Mouse (Mus musculus): ENCODE results near the gene Siah3. TPM values are rescaled to one million over a fixed set of nuclear protein-coding genes. Genes with fewer than 3 reads are reported as not detected.
A peak's percentile ranks its signal among the peaks of the same experiment; 100 is the strongest.

Siah3 gene
- polyA plus RNA-seq (2016; fragmentation: Nextera tagmentation; extraction: Ambion mirVana) = 0.11 and 0.17 TPM in 2 replicates

DNA sequence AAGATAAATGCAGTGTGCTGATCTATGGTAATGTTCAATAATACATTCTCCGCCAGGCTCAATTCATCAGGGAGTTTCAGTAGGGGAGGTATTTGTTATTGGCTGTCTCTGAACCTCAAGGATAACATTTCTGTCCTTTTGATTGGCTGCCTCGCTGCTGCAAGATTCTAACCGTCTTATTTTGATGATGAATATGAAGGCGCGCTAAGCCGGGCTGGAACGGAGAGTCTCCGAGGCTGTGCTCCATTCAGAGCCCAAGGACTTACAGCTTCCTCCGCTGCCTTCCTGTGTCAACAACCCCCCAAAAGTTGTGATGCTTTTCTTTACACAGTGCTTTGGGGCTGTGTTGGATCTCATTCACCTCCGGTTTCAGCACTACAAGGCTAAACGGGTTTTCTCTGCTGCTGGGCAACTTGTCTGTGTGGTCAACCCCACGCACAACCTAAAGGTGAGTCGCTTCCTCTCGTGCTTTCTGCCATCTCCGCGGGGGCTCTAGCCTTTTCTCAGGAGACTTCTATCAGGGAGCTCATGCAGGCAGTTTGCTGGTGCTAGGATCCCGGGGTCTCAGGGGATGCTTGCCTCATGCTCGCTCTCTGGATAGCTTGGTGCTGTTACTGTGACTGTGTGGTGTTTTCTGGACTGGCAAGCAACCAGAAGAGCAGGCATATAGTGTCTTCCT, at the start of gene Siah3:
TSS of gene Siah3 (plus strand) at position 240 of the 679 bp plus-strand sequence.
- Histone ChIP-seq H3K27ac (no peak within 1 kb of the TSS), H3K27me3 (replicated peaks) (peaks cover 53% of the 10 kb centered on the region), H3K36me3 (no peaks in the 10 kb centered on the region), H3K4me3 (peak within 1 kb of the TSS; percentile 26), H3K9me3 (replicated peaks) (no peaks in the 10 kb centered on the region), H3K4me1 (peaks cover 6% of the 10 kb centered on the region), H3K9ac (no peak within 1 kb of the TSS), H3K4me2 (peak within 1 kb of the TSS; percentile 46)
- no peak for ATAC-seq
- WGBS (ENCODE audit: insufficient replicate concordance) = 26% methylated on average over 18 of the region's 18 CpGs

DNA sequence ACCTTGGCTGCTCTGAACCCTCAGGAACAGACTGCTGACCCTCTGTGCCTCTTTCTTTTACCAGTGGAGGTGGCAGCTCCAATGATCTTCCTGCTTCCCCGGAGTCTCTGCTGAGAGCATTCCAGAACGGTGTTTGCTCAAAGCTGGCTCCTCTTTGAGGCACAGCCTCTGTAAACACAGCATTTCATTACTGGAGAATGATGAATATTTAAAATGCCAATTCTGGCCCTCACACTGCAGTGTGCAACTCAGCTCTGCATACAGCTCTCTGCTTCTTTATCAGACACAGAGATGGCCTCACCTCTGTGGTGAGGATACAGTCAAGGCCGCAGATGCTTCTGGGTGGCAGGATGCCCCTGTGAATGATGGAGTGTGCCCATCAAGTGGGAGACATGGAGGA, 46.0 kb upstream of the Siah3 start:
- Histone ChIP-seq H3K36me3 (no peaks in the 10 kb centered on the region), H3K27me3 (replicated peaks) (no peaks in the 10 kb centered on the region), H3K4me2 (no peak overlapping the region), H3K4me1 (no peaks in the 10 kb centered on the region), H3K9me3 (replicated peaks) (no peaks in the 10 kb centered on the region), H3K27ac (no peak overlapping the region), H3K9ac (no peak overlapping the region), H3K4me3 (no peak overlapping the region)
- 73% methylated on average over 3 of the region's 3 CpGs for WGBS (ENCODE audit: insufficient replicate concordance)
- no peak for ATAC-seq

DNA sequence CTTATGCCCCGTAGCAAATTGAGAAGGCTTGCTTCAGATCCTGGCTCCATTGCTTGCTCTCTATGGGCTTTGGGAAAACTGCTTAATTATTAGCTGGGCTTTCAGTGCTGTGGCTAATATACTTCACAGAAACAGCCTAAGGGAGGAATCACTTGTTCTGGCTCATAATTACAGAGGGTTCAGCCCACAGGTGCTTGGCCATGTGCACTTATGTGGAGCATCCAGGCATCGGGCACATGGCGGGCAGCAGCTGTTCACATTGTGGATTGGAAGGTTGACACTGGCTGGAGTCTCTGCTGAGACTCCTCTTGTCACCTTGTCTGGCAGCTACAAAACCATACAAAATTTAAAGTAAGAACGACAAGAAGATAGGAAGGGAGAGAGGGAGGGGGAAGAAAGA, 45.4 kb upstream of the Siah3 start:
- no peak for ATAC-seq
- H3K9me3 ChIP-seq (replicated peaks) = no peaks in the 10 kb centered on the region
- WGBS (ENCODE audit: insufficient replicate concordance) = 70% methylated on average over 4 of the region's 4 CpGs

DNA sequence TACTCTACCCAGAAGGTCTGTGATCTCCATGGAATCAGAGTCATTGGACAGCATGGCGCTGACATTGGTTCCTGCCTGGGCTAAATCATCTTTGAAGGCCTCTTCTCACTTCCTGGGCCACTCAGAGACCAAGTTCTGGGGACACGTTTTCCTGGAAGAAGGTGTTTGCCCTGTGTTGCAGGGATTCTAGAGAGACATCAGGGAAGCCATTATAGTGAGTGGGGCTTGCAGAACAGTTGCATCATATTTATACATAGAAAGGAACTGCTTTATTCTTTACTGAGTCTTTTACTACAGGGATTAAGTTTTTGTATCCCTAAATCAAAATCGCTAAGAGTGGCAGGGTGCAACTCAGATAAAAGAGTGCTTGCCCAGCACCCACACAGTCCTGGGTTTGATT, 37.1 kb upstream of the Siah3 start:
- H3K9me3 ChIP-seq (replicated peaks) = no peaks in the 10 kb centered on the region
- no peak overlapping the region for H3K4me3 ChIP-seq
- no peak overlapping the region for H3K9ac ChIP-seq
- H3K4me2 ChIP-seq = no peak overlapping the region
- ATAC-seq = no peak
- H3K36me3 ChIP-seq = no peaks in the 10 kb centered on the region
- no peaks in the 10 kb centered on the region for H3K4me1 ChIP-seq
- 55% methylated on average over 3 of the region's 3 CpGs for WGBS (ENCODE audit: insufficient replicate concordance)
- no peak overlapping the region for H3K27ac ChIP-seq
- no peaks in the 10 kb centered on the region; the same call in 1 of the 2 replicates for H3K27me3 ChIP-seq (replicated peaks)

More for the DNA sequence above, 45.4 kb upstream of the Siah3 start:
- Histone ChIP-seq H3K27me3 (replicated peaks) (no peaks in the 10 kb centered on the region), H3K4me2 (no peak overlapping the region), H3K4me3 (no peak overlapping the region), H3K27ac (no peak overlapping the region), H3K36me3 (no peaks in the 10 kb centered on the region), H3K4me1 (no peaks in the 10 kb centered on the region), H3K9ac (no peak overlapping the region)

DNA sequence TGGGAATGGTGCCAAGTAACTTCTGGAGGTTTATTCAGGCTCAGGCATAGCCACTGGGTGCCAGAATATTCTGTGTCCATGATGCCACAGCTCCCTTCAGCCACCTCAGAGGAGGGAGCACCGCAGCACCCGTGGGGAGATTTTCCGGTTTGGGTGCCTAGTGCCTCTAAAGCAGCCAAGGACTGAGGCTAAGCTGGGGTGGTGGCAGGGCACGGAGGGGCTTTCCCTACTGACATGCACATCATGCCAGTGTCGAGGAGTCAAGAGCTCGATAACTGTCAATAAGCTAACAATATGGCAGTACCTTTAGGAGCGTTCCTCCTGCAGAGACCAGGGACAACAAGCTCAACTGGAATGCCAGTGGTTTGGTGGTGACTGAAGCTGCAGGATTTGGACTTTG, 35.9 kb upstream of the Siah3 start:
- Histone ChIP-seq H3K27ac (no peak overlapping the region), H3K27me3 (replicated peaks) (no peaks in the 10 kb centered on the region; the same call in 1 of the 2 replicates), H3K9me3 (replicated peaks) (no peaks in the 10 kb centered on the region), H3K4me2 (no peak overlapping the region), H3K9ac (no peak overlapping the region), H3K4me1 (no peaks in the 10 kb centered on the region), H3K36me3 (no peaks in the 10 kb centered on the region), H3K4me3 (no peak overlapping the region)
- no peak for ATAC-seq
- 79% methylated on average over 7 of the region's 7 CpGs for WGBS (ENCODE audit: insufficient replicate concordance)

DNA sequence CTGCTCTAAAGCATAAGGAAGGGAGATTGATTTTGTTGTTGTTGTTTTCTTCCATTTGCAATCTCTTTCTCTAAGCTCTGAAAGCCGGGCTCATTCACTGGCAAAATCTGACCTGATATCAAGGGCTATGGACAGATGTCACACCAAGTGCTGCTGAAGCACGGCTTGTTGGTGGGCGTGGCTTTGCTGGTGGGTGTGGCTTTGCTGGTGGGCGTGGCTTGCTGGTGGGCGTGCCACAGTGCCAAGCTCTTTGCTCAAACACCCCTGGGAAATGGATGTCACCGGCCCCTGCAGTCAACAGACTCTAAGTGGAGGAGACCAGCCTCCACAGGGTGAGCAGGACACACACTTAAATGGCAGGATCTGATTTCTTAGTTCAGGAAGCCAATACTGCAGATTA, 35.0 kb upstream of the Siah3 start:
- ATAC-seq = no peak
- H3K9ac ChIP-seq = no peak overlapping the region
- no peak overlapping the region for H3K4me2 ChIP-seq
- H3K36me3 ChIP-seq = no peaks in the 10 kb centered on the region
- H3K4me3 ChIP-seq = no peak overlapping the region
- 48% methylated on average over 6 of the region's 6 CpGs for WGBS (ENCODE audit: insufficient replicate concordance)
- no peaks in the 10 kb centered on the region for H3K4me1 ChIP-seq
- H3K27ac ChIP-seq = no peak overlapping the region
- no peaks in the 10 kb centered on the region for H3K9me3 ChIP-seq (replicated peaks)
- no peaks in the 10 kb centered on the region; the same call in 1 of the 2 replicates for H3K27me3 ChIP-seq (replicated peaks)

DNA sequence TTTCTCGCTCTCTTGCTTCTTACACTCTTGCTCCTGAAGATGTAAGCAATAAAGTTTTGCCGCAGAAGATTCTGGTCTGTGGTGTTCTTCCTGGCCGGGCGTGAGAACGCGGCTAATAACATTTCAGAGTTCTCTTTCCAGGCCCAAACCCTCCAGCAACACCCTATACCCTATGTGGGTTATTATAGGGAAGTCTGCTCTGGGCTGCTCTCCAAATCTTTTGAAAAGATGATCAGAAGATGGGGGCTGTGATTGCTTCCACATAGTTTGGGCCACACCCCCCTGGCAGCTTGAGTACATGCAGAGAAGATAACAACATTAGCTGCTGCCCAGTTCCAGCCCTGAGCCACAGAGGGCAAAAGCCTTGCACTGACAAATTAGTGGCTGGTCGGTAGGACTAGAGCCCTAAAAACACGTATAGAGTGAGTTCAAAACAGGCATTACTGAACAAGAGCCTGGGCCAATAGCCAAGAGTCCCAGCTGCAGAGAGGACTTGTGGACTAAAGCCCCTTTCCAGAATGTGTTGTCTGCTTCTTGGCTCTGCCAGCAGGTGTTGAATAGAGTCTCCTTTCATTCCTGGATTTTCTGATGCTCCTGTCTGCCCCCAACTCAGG, 24.5 kb upstream of the Siah3 start:
- H3K9ac ChIP-seq = no peak overlapping the region
- H3K9me3 ChIP-seq (replicated peaks) = no peaks in the 10 kb centered on the region
- H3K27ac ChIP-seq = no peak overlapping the region
- H3K36me3 ChIP-seq = no peaks in the 10 kb centered on the region
- H3K27me3 ChIP-seq (replicated peaks) = no peaks in the 10 kb centered on the region
- H3K4me1 ChIP-seq = no peaks in the 10 kb centered on the region
- H3K4me3 ChIP-seq = no peak overlapping the region
- H3K4me2 ChIP-seq = no peak overlapping the region
- no peak for ATAC-seq
- WGBS (ENCODE audit: insufficient replicate concordance) = 82% methylated on average over 7 of the region's 8 CpGs

DNA sequence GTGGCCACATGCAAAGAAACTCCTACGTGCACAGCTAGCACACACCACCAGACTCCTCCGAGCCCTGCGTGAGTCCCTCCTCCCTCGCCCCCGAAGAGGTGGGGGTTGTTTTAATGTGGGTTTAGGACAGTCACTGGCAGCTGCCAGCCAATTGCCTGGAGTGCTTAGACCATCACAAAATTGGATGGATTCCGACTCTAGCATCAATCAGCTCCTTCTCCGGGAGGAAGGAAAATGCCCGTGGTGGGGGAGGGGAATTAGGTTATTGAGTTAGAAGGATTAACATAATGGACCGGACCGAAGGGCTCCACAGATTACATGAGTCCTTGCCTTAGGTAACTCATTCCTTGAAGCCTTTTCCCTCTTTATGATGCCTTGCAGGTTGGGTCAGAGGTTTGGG, 22.9 kb upstream of the Siah3 start:
- H3K9me3 ChIP-seq (replicated peaks) = no peaks in the 10 kb centered on the region
- H3K4me2 ChIP-seq = no peak overlapping the region
- WGBS (ENCODE audit: insufficient replicate concordance) = 71% methylated on average over 10 of the region's 10 CpGs
- H3K27ac ChIP-seq = no peak overlapping the region
- ATAC-seq = no peak
- H3K9ac ChIP-seq = no peak overlapping the region
- H3K4me3 ChIP-seq = no peak overlapping the region
- no peaks in the 10 kb centered on the region for H3K27me3 ChIP-seq (replicated peaks)
- no peaks in the 10 kb centered on the region for H3K4me1 ChIP-seq
- H3K36me3 ChIP-seq = no peaks in the 10 kb centered on the region

DNA sequence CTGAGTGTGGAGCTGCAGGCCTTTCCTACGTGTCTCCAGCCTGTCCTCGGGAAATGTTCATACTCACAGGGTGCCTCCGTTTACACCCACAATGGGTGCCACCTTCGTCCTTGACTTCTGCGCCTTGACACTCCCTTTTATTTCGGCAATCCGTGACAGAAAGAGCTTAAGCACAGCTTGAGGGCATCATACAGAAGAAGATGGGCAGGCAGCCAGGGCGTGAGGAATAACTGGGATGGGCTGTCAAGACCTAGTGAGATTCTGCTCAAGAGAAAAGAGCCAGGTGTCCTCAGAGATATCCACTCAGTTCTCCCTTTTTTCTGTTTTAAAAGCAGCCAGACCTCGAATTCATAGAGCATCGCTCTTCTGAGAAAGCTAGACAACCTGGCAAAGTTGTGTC, 21.2 kb upstream of the Siah3 start:
- Histone ChIP-seq H3K9me3 (replicated peaks) (no peaks in the 10 kb centered on the region), H3K27me3 (replicated peaks) (no peaks in the 10 kb centered on the region), H3K9ac (no peak overlapping the region), H3K27ac (no peak overlapping the region), H3K4me2 (no peak overlapping the region), H3K4me3 (no peak overlapping the region), H3K4me1 (no peaks in the 10 kb centered on the region), H3K36me3 (no peaks in the 10 kb centered on the region)
- no peak for ATAC-seq
- WGBS (ENCODE audit: insufficient replicate concordance) = 67% methylated on average over 10 of the region's 10 CpGs

DNA sequence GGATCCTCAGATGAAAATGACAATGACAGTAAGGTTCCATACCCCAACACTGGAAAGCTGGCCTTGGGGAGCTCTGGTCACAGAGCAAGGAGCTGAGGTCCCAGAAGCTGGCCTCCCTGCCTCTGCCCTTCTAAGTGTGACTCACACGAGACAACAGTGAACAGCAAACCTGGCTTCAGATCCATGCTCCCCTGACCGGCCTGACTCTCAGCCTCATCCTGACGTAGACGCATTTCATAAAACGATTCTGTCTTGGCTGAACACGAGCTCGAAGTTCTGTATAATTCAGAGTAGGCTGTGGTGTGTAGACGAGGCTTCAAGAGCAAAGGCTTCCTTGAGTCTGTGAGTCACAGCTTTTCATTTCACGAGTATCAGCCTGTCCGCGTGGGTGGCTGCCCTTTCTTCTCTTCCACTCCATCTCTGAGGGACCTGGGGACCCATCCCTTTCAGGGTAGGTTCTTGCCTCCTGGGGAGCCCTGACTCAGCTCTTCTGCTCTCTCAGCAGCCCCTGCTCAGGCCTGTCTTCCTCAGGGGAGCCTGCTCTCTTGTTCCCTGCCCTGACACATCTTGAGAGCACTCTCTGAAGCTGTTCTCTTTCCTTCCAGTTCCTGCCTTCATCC, 11.2 kb upstream of the Siah3 start:
- Histone ChIP-seq H3K4me2 (no peak overlapping the region), H3K27me3 (replicated peaks) (no peaks in the 10 kb centered on the region), H3K36me3 (no peaks in the 10 kb centered on the region), H3K9me3 (replicated peaks) (no peaks in the 10 kb centered on the region), H3K27ac (no peak overlapping the region), H3K9ac (no peak overlapping the region), H3K4me1 (0 out of 2 replicates have a peak, but pooled peaks cover 8% of the 10 kb centered on the region), H3K4me3 (no peak overlapping the region)
- no peak for ATAC-seq
- WGBS (ENCODE audit: insufficient replicate concordance) = 59% methylated on average over 11 of the region's 11 CpGs

DNA sequence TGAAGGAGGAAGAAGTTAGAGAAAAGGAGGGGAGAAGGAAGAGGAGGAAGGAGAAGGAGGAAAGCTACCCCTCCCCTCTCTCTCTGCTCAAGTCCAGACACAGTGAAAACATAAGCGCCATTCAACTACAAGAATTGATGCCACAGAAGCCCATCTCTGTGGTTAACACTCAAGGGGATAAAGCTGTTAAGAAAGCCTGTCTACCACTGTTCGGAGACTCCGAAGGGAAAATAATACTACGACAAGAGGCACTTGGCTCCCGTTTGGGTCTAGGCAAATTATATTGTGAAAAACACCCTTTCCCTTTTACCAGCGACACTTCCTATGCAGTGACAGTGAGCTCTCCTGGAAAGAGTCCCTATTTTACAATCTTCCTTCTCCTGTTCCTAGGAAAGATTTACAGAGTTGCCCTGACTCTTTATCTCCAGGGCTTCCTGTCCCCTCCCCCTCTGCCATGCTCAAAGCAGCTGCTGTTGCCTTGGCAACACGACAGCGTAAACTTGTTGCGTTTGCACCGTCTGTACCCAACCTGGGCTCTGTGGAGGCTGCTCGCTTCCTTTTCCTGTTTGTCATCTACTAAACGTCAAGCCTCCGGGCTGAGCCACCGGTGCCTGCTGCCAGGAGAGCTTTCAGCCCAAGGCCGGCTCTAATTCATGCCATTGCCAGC, 10.4 kb upstream of the Siah3 start:
- peak overlapping the region; percentile 51 for H3K4me2 ChIP-seq
- no peak overlapping the region for H3K27ac ChIP-seq
- H3K9me3 ChIP-seq (replicated peaks) = no peaks in the 10 kb centered on the region
- 6% methylated on average over 15 of the region's 15 CpGs for WGBS (ENCODE audit: insufficient replicate concordance)
- peak; percentile 65; the same call in 1 of the 2 replicates for ATAC-seq
- 0 out of 2 replicates have a peak, but pooled peaks cover 8% of the 10 kb centered on the region for H3K4me1 ChIP-seq
- no peaks in the 10 kb centered on the region for H3K36me3 ChIP-seq
- H3K27me3 ChIP-seq (replicated peaks) = no peaks in the 10 kb centered on the region
- H3K4me3 ChIP-seq = peak overlapping the region; percentile 26
- no peak overlapping the region for H3K9ac ChIP-seq

DNA sequence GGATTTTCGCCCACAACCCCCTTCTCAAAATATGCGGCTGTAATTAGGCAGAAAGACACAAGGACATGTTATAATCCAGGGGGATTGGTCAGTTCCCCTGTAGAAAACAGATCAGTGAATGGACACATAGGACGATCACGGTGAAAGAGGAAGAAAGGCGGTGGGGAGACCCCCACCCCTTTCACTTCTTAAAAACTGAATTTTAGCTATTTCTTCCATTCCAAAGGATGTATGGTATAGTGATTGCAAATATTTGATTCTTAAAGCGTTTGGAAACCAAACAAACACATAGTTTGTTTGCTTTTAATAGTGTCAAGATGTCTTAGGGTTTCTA, 9.9 kb upstream of the Siah3 start:
- H3K4me2 ChIP-seq = peak overlapping the region; percentile 51
- H3K36me3 ChIP-seq = no peaks in the 10 kb centered on the region
- no peak overlapping the region for H3K27ac ChIP-seq
- ATAC-seq = no peak
- 0 out of 2 replicates have a peak, but pooled peaks cover 8% of the 10 kb centered on the region for H3K4me1 ChIP-seq
- H3K27me3 ChIP-seq (replicated peaks) = no peaks in the 10 kb centered on the region
- peak overlapping the region; percentile 26 for H3K4me3 ChIP-seq
- WGBS (ENCODE audit: insufficient replicate concordance) = 15% methylated on average over 6 of the region's 6 CpGs
- H3K9me3 ChIP-seq (replicated peaks) = no peaks in the 10 kb centered on the region
- H3K9ac ChIP-seq = no peak overlapping the region

Data from liver, embryonic 12.5 days (tissue).